Mouse (Mus musculus) Patski (cell line): Measurements from ENCODE around the gene Imp4. TPM values are rescaled to one million over a fixed set of nuclear protein-coding genes. Genes with fewer than 3 reads are reported as not detected.

ENCODE experiments used
- ATAC-seq: fragments of 100-300 bp; one replicate; pipeline ENCODE4 v1.8.0; 2021
- CTCF ChIA-PET: fragments of 350-600 bp; sonication (Branson Sonifier 250); formaldehyde crosslinking; loops from one replicate; lab custom pipeline; 2022; ENCODE audit warnings: inconsistent platforms; lab: Charles Lee
- POLR2A ChIA-PET: fragments of 350-600 bp; sonication (Branson Sonifier 250); formaldehyde crosslinking; loops from one replicate; lab custom pipeline; 2022; ENCODE audit warnings: antibody characterized with exemption, inconsistent platforms; lab: Charles Lee
- DNase-seq: peaks from one replicate; pipeline ENCODE4 v3.0.0-alpha.2; 2011; ENCODE audit warnings: low read depth, low spot score
- H3K27me3 ChIP-seq: fragments of 371-371 bp; one replicate; pipeline ENCODE4 v1.5.1; 2021
- CTCF ChIP-seq: fragments of 100-300 bp; IDR thresholded peaks from one replicate; pipeline ENCODE4 v1.5.1; 2021
- in situ Hi-C: fragments of 300-500 bp; cut with MboI; formaldehyde crosslinking; loops from 3 replicates; pipeline ENCODE4 v1.11.1; 2018; ENCODE audit warnings: low pct_unique_long_range_greater_than_20kb, mixed read lengths
- polyA plus RNA-seq: library from polyadenylated mRNA; unstranded; gene quantifications from one replicate; pipeline ENCODE4 v1.2.3, GENCODE M21; 2021

Gene Imp4
- polyA plus RNA-seq, result 77.3 TPM

GRCm38 (mm10) chr1:34439215-34439960 lies at the start of gene Imp4, which contains the start of gene Ccdc115:
TSS of gene Imp4 (plus strand) at chr1:34439851.
TSS of gene Ccdc115 (minus strand) at chr1:34439672.
- CTCF ChIA-PET, result no interaction called here

GRCm38 (mm10) chr1:34396321-34396720 lies 43.3 kb upstream of the Imp4 start:
- in situ Hi-C loops, result no loop called here
- TF ChIP-seq CTCF, result no peak
- no peak for DNase-seq

More at GRCm38 (mm10) chr1:34439215-34439960, at the start of gene Imp4, which contains the start of gene Ccdc115:
- DNase-seq (peak; percentile 96), ATAC-seq (peak; percentile 90)
- TF ChIP-seq CTCF, result no peak
- in situ Hi-C loops, result loop anchor here (25.0 kb wide), 1 partner anchor 427 kb away; no protein-coding TSS in a partner anchor
- POLR2A ChIA-PET, result no interaction called here
- H3K27me3 ChIP-seq, result no peaks in the 10 kb centered on the region

GRCm38 (mm10) chr1:34399182-34399953 lies 40.3 kb upstream of the Imp4 start:
- in situ Hi-C loops, result no loop called here
- ATAC-seq (peak; percentile 69), DNase-seq (peak; percentile 68)
- CTCF ChIA-PET, result interaction anchor here (0.7 kb wide), 1 partner anchor 14 kb away, joined by 3 read pairs; no protein-coding TSS in a partner anchor
- TF ChIP-seq CTCF, result no peak
- peaks cover 7% of the 10 kb centered on the region for H3K27me3 ChIP-seq
- POLR2A ChIA-PET, result no interaction called here

More at GRCm38 (mm10) chr1:34396321-34396720, 43.3 kb upstream of the Imp4 start:
- ChIA-PET POLR2A (no interaction called here), CTCF (no interaction called here)
- ATAC-seq, result no peak
- H3K27me3 ChIP-seq, result peaks cover 19% of the 10 kb centered on the region

GRCm38 (mm10) chr1:34428466-34428865 lies 11.2 kb upstream of the Imp4 start:
- in situ Hi-C loops, result loop anchor here (25.0 kb wide), 1 partner anchor 416 kb away; no protein-coding TSS in a partner anchor
- ATAC-seq (no peak), DNase-seq (no peak)
- TF ChIP-seq CTCF, result no peak
- CTCF ChIA-PET, result no interaction called here
- H3K27me3 ChIP-seq, result no peaks in the 10 kb centered on the region
- POLR2A ChIA-PET, result no interaction called here

- ChIA-PET CTCF (no interaction called here), POLR2A (no interaction called here)
- ATAC-seq (no peak), DNase-seq (no peak)
- in situ Hi-C loops, result loop anchor here (25.0 kb wide), 1 partner anchor 417 kb away; no protein-coding TSS in a partner anchor
- H3K27me3 ChIP-seq, result no peaks in the 10 kb centered on the region
- TF ChIP-seq CTCF, result no peak
These were observed 10.4 kb upstream of the Imp4 start for GRCm38 (mm10) chr1:34429281-34429680.

GRCm38 (mm10) chr1:34430981-34431380 lies 8.7 kb upstream of the Imp4 start:
- H3K27me3 ChIP-seq, result no peaks in the 10 kb centered on the region
- ChIA-PET CTCF (no interaction called here), POLR2A (no interaction called here)
- ATAC-seq (no peak), DNase-seq (no peak)
- in situ Hi-C loops, result loop anchor here (25.0 kb wide), 1 partner anchor 419 kb away; no protein-coding TSS in a partner anchor
- TF ChIP-seq CTCF, result no peak

- no peak for DNase-seq
- POLR2A ChIA-PET, result no interaction called here
- in situ Hi-C loops, result loop anchor here (25.0 kb wide), 1 partner anchor 419 kb away; no protein-coding TSS in a partner anchor
These were observed 8.2 kb upstream of the Imp4 start for GRCm38 (mm10) chr1:34431431-34431830.

GRCm38 (mm10) chr1:34432411-34432775 lies 7.3 kb upstream of the Imp4 start:
- no peak for DNase-seq
- ChIA-PET POLR2A (no interaction called here), CTCF (no interaction called here)
- H3K27me3 ChIP-seq, result no peaks in the 10 kb centered on the region
- no peak for TF ChIP-seq CTCF
- in situ Hi-C loops, result loop anchor here (25.0 kb wide), 1 partner anchor 420 kb away; no protein-coding TSS in a partner anchor
- ATAC-seq, result no peak

More at GRCm38 (mm10) chr1:34431431-34431830, 8.2 kb upstream of the Imp4 start:
- no peak for TF ChIP-seq CTCF
- ATAC-seq, result no peak
- CTCF ChIA-PET, result no interaction called here
- H3K27me3 ChIP-seq, result no peaks in the 10 kb centered on the region

GRCm38 (mm10) chr1:34432776-34433481 lies 6.7 kb upstream of the Imp4 start:
- no peak for ATAC-seq
- in situ Hi-C loops, result loop anchor here (25.0 kb wide), 1 partner anchor 421 kb away; no protein-coding TSS in a partner anchor

More at GRCm38 (mm10) chr1:34432776-34433481, 6.7 kb upstream of the Imp4 start:
- DNase-seq, result no peak
- CTCF ChIA-PET, result interaction anchor here (1.3 kb wide), 1 partner anchor 8 kb away, joined by 3 read pairs; no protein-coding TSS in a partner anchor
- POLR2A ChIA-PET, result no interaction called here
- no peaks in the 10 kb centered on the region for H3K27me3 ChIP-seq
- TF ChIP-seq CTCF, result no peak
